Mouse (Mus musculus) kidney, embryonic 15.5 days (tissue): ENCODE measurements around the gene Vwa5b1. TPM values are rescaled to one million over a fixed set of nuclear protein-coding genes. Genes with fewer than 3 reads are reported as not detected.

Experiments
- ATAC-seq: fragments of 200-750 bp; cut with Nextera tagmentation; replicated peaks from 2 replicates; pipeline ENCODE4 v1.8.0; 2017; ENCODE audit warnings: moderate TSS enrichment; ENCODE audit not compliant: low FRiP score
- H3K27ac ChIP-seq: fragments of 300-500 bp; sonication (generic); 2 replicates; pipeline ENCODE4 v1.5.1; 2015; ENCODE audit warnings: mild to moderate bottlenecking, inconsistent platforms
- H3K27me3 ChIP-seq: fragments of 300-500 bp; sonication (generic); 2 replicates; pipeline ENCODE4 v1.6.1; 2015; ENCODE audit warnings: inconsistent platforms
- H3K36me3 ChIP-seq: fragments of 300-500 bp; sonication (generic); 2 replicates; pipeline ENCODE4 v1.6.1; 2015; ENCODE audit warnings: inconsistent platforms
- H3K4me1 ChIP-seq: fragments of 300-500 bp; sonication (generic); 2 replicates; pipeline ENCODE4 v1.6.1; 2015; ENCODE audit warnings: inconsistent platforms
- H3K4me2 ChIP-seq: fragments of 300-500 bp; sonication (generic); 2 replicates; pipeline ENCODE4 v1.6.1; 2015; ENCODE audit warnings: moderate library complexity, mild to moderate bottlenecking, inconsistent platforms
- H3K4me3 ChIP-seq: fragments of 300-500 bp; sonication (generic); replicated peaks from 2 replicates; pipeline ENCODE4 v1.5.1; 2015; ENCODE audit warnings: mild to moderate bottlenecking, inconsistent platforms
- H3K9ac ChIP-seq: fragments of 300-500 bp; sonication (generic); 2 replicates; pipeline ENCODE4 v1.6.1; 2015; ENCODE audit warnings: mild to moderate bottlenecking, inconsistent platforms
- H3K9me3 ChIP-seq: fragments of 300-500 bp; sonication (generic); replicated peaks from 2 replicates; pipeline ENCODE4 v1.6.1; 2016; ENCODE audit warnings: inconsistent platforms
- WGBS: fragments of 180-500 bp; shearing (Covaris S2); methylation state at CpG from one replicate; pipeline ENCODE4 v1.1.7; 2015; ENCODE audit warnings: mixed read lengths; 5-methylcytosine and 5-hydroxymethylcytosine counted together
- polyA plus RNA-seq: library from polyadenylated mRNA; unstranded; fragments of >200 nt; fragmentation: Nextera tagmentation; extraction: Ambion mirVana; gene quantifications from 2 replicates; pipeline ENCODE4 v1.2.1, GENCODE M21; 2015

Gene Vwa5b1
- polyA plus RNA-seq, 1 experiment from 2014 or later, result 0.12 TPM

DNA sequence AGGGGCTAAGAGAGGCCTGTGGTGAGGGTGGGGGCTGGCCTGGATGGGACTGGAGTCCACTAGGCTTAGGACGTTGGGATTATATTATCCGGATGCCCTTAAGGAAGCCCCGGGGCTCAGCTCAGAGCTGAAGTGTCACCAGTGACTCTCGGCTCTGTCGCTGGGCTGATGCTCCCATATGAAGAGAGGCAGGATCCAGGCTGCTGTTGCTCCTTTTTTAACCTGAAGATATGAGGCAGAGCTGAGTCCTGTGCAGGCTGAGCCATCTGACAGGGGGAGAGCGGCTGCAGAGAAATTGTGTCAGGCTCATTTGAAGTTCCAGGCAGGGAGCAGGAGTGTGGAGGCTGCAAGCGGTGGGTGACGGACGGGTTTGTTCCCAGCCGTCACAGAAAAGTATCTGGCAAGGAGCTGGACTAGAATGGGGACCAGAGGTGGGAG is 87.5 kb downstream of the Vwa5b1 start:
- Histone ChIP-seq H3K9me3 (no peaks in the 10 kb centered on the region), H3K4me3 (no peak overlapping the region), H3K27ac (no peak overlapping the region), H3K36me3 (no peaks in the 10 kb centered on the region), H3K4me2 (no peak overlapping the region), H3K4me1 (peaks cover 13% of the 10 kb centered on the region), H3K9ac (no peak overlapping the region), H3K27me3 (0 out of 2 replicates have a peak, but pooled peaks cover 6% of the 10 kb centered on the region)
- ATAC-seq, result no peak
- WGBS, result 12% methylated on average over 10 of the region's 10 CpGs

DNA sequence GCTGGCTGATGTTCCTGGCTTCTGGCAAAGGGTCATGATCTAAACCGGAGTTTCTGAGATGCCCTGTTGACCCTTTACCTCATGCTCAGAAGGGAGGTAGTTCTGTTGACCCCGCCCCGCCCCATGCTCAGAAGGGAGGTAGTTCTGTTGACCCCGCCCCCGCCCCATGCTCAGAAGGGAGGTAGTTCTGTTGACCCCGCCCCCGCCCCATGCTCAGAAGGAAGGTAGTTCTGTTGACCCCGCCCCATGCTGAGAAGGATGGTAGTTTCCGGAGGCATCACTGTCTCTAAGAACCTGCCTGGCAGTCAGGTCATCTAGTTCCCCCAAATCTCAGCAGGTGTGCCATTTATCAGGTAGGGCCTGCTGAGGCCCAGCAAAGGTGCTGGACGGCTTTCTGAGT is 88.1 kb downstream of the Vwa5b1 start:
- Histone ChIP-seq H3K4me1 (peaks cover 19% of the 10 kb centered on the region), H3K9ac (no peak overlapping the region), H3K27me3 (0 out of 2 replicates have a peak, but pooled peaks cover 6% of the 10 kb centered on the region), H3K27ac (no peak overlapping the region), H3K9me3 (no peaks in the 10 kb centered on the region), H3K4me2 (no peak overlapping the region), H3K4me3 (no peak overlapping the region), H3K36me3 (no peaks in the 10 kb centered on the region)
- ATAC-seq, result no peak
- 24% methylated on average over 10 of the region's 10 CpGs for WGBS

DNA sequence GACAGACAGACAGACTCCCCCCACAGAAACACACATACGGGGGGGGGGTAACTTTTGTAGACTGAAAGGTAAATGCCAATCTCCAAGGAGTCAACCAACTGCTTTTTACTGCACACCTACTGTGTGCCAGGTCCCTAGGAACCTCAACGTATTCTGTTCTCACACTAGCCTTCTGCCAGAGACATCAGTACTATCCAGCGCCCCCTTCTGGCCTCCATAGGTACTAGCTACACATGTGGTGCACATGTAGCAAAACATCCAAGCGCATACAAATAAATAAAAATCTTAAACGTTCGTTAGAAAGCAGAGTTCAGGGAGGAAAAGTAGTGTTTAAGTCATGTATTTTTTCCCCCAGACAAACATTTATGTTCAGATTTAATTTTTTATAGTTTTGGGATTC is 88.6 kb downstream of the Vwa5b1 start:
- H3K27ac ChIP-seq, result no peak overlapping the region
- no peak for ATAC-seq
- no peaks in the 10 kb centered on the region for H3K9me3 ChIP-seq
- H3K4me2 ChIP-seq, result no peak overlapping the region
- WGBS, result 60% methylated on average over 6 of the region's 6 CpGs
- H3K4me1 ChIP-seq, result peaks cover 20% of the 10 kb centered on the region
- 0 out of 2 replicates have a peak, but pooled peaks cover 6% of the 10 kb centered on the region for H3K27me3 ChIP-seq
- no peak overlapping the region for H3K9ac ChIP-seq
- H3K4me3 ChIP-seq, result no peak overlapping the region
- H3K36me3 ChIP-seq, result no peaks in the 10 kb centered on the region

DNA sequence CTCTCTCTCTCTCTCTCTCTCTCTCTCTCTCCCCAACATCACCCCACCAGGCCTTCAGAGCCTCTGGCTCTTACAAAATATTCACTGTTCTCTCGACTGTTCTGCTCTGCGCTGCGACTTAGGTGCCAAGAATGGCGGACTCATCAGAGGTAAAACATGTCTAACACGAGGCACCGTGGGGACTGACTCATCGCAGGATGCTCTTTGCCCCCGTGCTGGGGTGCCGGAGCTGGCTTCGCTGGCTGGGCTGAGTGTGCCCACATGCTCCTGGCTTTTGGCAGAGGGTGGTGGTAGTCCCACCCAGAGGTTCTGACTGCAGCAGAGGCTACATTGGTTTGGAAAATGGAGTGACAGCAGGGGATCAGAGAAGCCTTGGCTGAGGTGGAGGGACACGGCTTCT is 89.4 kb downstream of the Vwa5b1 start:
- Histone ChIP-seq H3K36me3 (no peaks in the 10 kb centered on the region), H3K27me3 (0 out of 2 replicates have a peak, but pooled peaks cover 6% of the 10 kb centered on the region), H3K27ac (no peak overlapping the region), H3K4me1 (peaks cover 20% of the 10 kb centered on the region), H3K4me2 (no peak overlapping the region), H3K9ac (no peak overlapping the region), H3K4me3 (no peak overlapping the region), H3K9me3 (no peaks in the 10 kb centered on the region)
- 74% methylated on average over 11 of the region's 11 CpGs for WGBS
- no peak for ATAC-seq

DNA sequence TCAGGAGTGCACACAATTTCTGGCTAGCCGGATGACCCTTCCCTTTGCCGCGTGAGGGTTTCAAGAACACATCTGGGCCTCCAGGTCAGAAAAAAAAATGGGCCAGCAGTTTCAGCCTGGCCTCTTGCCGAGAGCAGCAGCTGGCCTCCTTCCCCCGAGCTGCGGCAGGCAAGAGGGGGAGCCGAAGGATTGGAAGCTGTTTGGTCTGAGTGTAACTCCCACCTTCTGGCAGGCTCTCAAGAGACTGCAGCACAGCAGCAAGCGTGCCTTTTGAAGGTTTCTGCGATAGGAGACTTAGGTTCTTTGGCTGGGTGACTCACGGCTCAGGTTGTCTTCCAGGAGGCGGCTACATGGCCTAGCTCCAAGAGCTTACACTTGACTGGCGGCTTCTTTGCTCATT is 92.5 kb downstream of the Vwa5b1 start:
- no peaks in the 10 kb centered on the region for H3K9me3 ChIP-seq
- 32% methylated on average over 12 of the region's 12 CpGs for WGBS
- peak overlapping the region; percentile 77 for H3K27ac ChIP-seq
- ATAC-seq, result peak; percentile 57; the same call in 1 of the 2 replicates
- peak overlapping the region; percentile 19; the same call in 1 of the 2 replicates for H3K4me2 ChIP-seq
- no peak overlapping the region for H3K9ac ChIP-seq
- 0 out of 2 replicates have a peak, but pooled peaks cover 4% of the 10 kb centered on the region for H3K27me3 ChIP-seq
- no peaks in the 10 kb centered on the region for H3K36me3 ChIP-seq
- H3K4me1 ChIP-seq, result peaks cover 18% of the 10 kb centered on the region
- no peak overlapping the region for H3K4me3 ChIP-seq

DNA sequence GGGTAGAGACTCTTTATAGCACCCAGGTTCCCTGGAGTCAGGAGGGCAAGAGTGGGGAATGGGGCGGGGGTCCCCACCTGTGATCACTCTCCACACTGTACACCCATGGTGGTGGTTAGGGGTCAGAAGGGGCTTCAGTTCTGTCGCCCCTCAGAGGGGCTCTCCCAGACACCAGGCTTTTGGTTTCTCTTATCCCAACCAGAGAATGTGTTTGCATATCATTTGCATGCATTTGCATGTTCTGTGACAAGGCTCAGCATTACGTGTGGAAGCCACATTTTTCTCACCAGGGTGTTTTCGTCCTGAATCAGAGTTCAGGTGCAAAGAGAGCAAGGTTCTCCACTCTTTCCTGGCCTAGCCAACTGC is 97.6 kb downstream of the Vwa5b1 start:
- Histone ChIP-seq H3K27ac (no peak overlapping the region), H3K27me3 (no peaks in the 10 kb centered on the region), H3K4me2 (no peak overlapping the region), H3K4me3 (no peak overlapping the region), H3K9me3 (no peaks in the 10 kb centered on the region), H3K36me3 (no peaks in the 10 kb centered on the region), H3K4me1 (peaks cover 18% of the 10 kb centered on the region), H3K9ac (no peak overlapping the region)
- WGBS, result 77% methylated on average over 4 of the region's 4 CpGs
- no peak for ATAC-seq

DNA sequence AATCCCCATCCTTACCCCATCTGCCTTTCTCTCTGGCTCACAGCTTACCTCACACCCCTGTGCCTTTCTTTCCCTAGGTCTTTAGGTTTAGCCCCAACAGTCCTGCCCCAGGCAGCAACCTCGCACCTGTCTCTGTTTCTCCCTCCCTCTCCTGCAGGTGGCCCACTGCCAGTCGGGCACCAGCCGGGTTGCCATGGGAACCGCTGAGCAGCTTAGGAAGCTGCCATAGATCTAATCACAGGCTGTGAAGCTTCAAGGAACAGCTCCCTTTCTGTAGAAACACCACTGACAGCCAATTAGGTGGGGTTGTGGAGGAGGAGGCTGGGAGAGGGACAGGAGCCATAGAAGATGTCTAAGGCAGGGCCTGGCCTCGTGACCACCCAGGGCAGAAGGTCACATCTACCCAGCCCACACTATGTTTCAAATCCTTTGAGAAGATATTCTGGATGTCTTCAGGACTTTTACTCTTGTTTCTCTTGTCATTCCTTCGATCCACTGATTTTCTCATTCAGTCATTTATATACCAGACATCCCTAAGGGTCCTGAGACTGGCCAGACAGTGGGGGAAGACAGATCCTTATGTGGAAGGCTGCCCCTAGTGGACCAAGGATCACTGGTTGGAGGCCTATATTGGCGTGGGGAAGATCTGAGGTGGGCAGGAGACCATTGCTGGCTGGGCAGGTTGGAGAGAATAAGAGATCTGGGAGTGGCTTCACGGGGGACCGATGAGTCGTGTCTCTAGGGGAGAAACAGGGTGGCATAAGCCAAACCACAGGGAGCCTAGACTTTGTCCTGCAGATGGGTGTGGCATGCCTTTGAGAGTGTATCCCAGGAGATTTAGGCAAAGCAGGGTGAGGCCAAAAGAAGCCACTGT is 98.2 kb downstream of the Vwa5b1 start:
- Histone ChIP-seq H3K9me3 (no peaks in the 10 kb centered on the region), H3K4me1 (peaks cover 12% of the 10 kb centered on the region), H3K9ac (no peak overlapping the region), H3K27ac (no peak overlapping the region), H3K27me3 (no peaks in the 10 kb centered on the region), H3K36me3 (no peaks in the 10 kb centered on the region), H3K4me3 (no peak overlapping the region), H3K4me2 (no peak overlapping the region)
- WGBS, result 35% methylated on average over 10 of the region's 10 CpGs
- ATAC-seq, result no peak; the same call in 1 of the 2 replicates

DNA sequence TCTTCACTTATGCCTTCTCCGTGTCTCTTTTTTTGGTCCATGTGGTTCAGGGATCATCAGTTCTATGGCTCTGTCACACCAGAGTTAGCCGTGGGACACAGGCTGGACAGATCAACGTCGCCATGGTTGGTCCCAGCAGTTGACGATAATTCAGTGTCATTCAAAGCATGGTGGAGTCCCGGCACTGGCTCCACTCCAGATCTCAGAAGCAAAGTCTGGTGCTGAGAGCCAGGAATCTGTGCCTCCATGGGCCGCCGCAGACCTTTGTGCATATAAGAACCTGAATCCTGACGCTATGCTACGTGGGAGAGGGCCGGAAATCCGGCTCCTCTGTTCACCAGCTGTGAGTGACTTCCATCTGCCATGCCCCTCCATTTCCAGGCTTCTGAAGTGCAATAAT is 100.1 kb downstream of the Vwa5b1 start:
- Histone ChIP-seq H3K4me3 (no peak overlapping the region), H3K27ac (no peak overlapping the region), H3K36me3 (no peaks in the 10 kb centered on the region), H3K4me2 (no peak overlapping the region), H3K9ac (no peak overlapping the region), H3K4me1 (peaks cover 12% of the 10 kb centered on the region), H3K9me3 (no peaks in the 10 kb centered on the region), H3K27me3 (no peaks in the 10 kb centered on the region)
- no peak for ATAC-seq
- WGBS, result 89% methylated on average over 12 of the region's 12 CpGs

DNA sequence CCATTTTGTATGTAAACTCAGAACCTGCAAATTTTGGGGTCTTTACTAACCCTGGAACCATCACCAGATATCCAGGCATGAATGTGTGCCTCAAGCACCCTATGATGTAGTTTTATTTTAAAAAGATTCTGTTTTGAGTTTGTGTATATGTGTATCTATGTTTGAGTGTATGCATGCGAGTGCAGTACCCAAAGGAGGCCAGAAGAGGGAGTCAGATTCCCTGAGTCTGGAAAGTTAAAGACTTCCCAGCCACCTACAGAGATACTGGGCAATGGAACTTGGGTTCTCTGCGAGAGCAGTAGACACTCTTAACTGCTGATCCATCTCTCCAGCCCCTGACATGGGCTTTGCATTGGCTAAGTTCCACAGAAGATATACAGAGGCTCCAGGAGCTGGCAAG is 101.8 kb downstream of the Vwa5b1 start:
- H3K4me1 ChIP-seq, result peaks cover 8% of the 10 kb centered on the region
- WGBS, result 91% methylated on average over 2 of the region's 2 CpGs
- no peak overlapping the region for H3K9ac ChIP-seq
- no peaks in the 10 kb centered on the region for H3K27me3 ChIP-seq
- H3K27ac ChIP-seq, result no peak overlapping the region
- no peak overlapping the region for H3K4me3 ChIP-seq
- H3K9me3 ChIP-seq, result no peaks in the 10 kb centered on the region
- ATAC-seq, result no peak
- no peak overlapping the region for H3K4me2 ChIP-seq
- H3K36me3 ChIP-seq, result no peaks in the 10 kb centered on the region

DNA sequence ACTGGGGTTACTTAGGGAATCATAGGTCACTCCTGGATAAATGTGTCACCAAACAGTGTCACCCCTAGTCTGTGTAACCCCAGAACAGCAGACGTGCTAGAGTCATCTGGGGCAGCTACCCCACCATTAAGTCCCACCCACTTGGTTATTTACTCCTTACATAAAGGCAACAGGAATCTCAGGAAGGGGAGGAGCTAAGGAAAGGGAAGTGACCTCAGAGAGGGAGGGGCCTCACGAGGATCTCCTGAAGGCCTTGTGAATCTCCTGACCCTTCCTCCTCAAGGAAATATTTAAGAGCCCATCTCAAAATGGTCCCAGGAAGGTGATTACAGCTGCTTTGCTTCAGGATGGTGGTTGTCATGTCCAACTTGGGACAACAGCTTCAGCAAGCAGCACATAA is 103.9 kb downstream of the Vwa5b1 start:
- 79% methylated on average over 2 of the region's 2 CpGs for WGBS
- no peaks in the 10 kb centered on the region for H3K27me3 ChIP-seq
- no peak overlapping the region for H3K4me2 ChIP-seq
- H3K9me3 ChIP-seq, result no peaks in the 10 kb centered on the region
- ATAC-seq, result no peak
- no peaks in the 10 kb centered on the region for H3K36me3 ChIP-seq
- H3K9ac ChIP-seq, result no peak overlapping the region
- no peak overlapping the region for H3K27ac ChIP-seq
- H3K4me3 ChIP-seq, result no peak overlapping the region
- H3K4me1 ChIP-seq, result 0 out of 2 replicates have a peak, but pooled peaks cover 3% of the 10 kb centered on the region

DNA sequence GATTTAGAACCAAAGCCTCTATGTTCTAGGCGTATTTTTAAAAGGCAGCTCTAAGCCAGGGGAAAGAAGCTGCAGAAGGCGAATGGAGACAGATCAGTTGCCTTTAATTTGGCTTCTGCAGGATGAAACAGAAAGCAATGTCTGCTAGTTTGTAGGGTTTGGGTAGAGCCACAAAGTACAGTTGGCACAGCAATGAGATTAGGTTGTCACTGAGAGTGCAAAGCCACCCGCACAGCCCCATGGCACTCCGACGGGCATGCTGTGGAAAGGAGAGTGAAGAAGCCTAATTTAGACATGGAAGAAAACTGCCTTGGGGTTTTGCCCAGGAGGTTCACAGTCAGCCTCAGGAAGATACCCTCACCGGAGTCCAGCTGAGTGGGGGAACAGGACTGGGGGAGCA is 105.7 kb downstream of the Vwa5b1 start:
- Histone ChIP-seq H3K9me3 (no peaks in the 10 kb centered on the region), H3K9ac (no peak overlapping the region), H3K27me3 (no peaks in the 10 kb centered on the region), H3K27ac (no peak overlapping the region), H3K4me2 (no peak overlapping the region), H3K4me3 (no peak overlapping the region), H3K4me1 (0 out of 2 replicates have a peak, but pooled peaks cover 3% of the 10 kb centered on the region), H3K36me3 (no peaks in the 10 kb centered on the region)
- ATAC-seq, result no peak
- 93% methylated on average over 6 of the region's 6 CpGs for WGBS

DNA sequence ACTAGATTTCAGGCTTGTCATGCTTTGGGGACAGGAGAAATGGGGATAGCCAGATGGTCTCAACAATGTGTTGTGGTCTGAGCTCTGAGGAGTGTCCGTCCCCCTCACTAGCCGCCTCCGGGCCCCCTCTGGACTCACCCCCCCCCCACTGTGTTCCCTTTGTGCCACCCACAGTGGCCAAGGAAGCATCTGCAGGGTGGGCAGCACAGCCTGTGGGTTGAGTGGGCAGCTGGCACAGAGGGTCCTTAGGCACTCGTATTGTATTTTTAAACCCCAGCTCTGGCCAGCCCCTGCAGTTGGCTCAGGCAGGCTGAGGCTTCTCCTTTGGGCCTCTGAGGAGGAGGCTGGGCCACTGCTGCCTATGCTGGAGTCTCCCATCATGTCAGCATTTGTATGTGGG is 110.0 kb downstream of the Vwa5b1 start:
- Histone ChIP-seq H3K36me3 (no peaks in the 10 kb centered on the region), H3K9me3 (no peaks in the 10 kb centered on the region), H3K9ac (no peak overlapping the region), H3K4me2 (no peak overlapping the region), H3K27me3 (peaks cover 3% of the 10 kb centered on the region; the same call in 1 of the 2 replicates), H3K4me1 (peaks cover 12% of the 10 kb centered on the region), H3K4me3 (no peak overlapping the region), H3K27ac (no peak overlapping the region)
- no peak for ATAC-seq
- 88% methylated on average over 4 of the region's 4 CpGs for whole genome bisulfite sequencing
